ENCODE assay signal across 8 mouse cellular contexts in the genomic region with DNA sequence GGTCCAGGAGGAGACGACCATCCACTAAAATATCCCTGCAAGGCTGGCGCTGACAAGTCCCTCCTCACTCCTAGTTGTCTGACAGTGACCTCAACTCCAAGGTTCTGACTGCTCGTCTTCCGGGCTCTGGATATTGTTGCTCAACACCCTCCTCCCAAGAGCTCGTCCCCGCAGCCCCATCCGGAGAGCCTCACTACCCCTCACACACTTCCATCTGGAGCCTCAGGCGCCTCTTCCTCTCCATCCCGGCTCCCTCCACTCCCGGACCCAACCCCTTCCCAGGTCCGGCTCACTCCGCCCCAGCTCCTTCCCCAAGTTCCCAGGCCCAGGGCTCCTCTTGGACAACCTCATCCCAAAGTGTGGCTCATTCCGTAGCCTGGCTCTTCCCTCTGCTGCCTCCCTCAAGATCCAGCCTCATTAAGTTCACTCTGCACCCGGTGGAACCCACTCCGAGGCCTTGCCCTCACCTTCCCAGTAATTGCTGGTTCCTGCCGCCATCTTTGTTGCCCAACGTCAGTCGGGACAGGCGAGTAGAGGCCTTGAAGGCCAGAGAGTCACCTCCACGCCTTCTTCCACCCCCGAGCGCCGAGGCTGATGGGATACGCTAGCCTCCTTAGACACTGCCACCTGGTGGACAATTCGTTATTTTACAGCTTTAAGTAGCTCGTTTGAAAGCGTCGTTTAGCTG. TPM values are rescaled to one million over a fixed set of nuclear protein-coding genes. Genes with fewer than 3 reads are reported as not detected.
DNase-seq lines count a peak whose midpoint lies in the region; ATAC-seq and TF ChIP-seq lines count a peak whose summit lies in the region.

Gene Gosr1 (minus strand): TSS at position 527 of the 688 bp plus-strand sequence.

- WGBS in heart, embryonic 12.5 days, result under 1% methylated on average over 28 of the region's 28 CpGs
- under 1% methylated on average over 28 of the region's 28 CpGs for WGBS in kidney, postnatal 0 days
- WGBS in liver, embryonic 11.5 days, result under 1% methylated on average over 28 of the region's 28 CpGs
- under 1% methylated on average over 28 of the region's 28 CpGs for WGBS in stomach, embryonic 14.5 days

- ATAC-seq in erythroid progenitor cell, adult 5-6 weeks (replicated peaks; ENCODE audit: low FRiP score, poor library complexity, severe bottlenecking), result peak; percentile 100
- peak; percentile 95 for ATAC-seq in heart, embryonic 12.5 days (ENCODE audit: insufficient number of reproducible peaks, low FRiP score)
- ATAC-seq in kidney, postnatal 0 days (replicated peaks; ENCODE audit: low FRiP score, low read depth), result peak; percentile 96
- peak; percentile 98 for ATAC-seq in liver, embryonic 11.5 days (replicated peaks; ENCODE audit: low FRiP score)
- peak; percentile 96 for ATAC-seq in stomach, embryonic 14.5 days (ENCODE audit: insufficient number of reproducible peaks, insufficient read depth, low FRiP score, low read depth)

- peaks cover 8% of the 10 kb centered on the region; the same call in 1 of the 2 replicates for H3K27me3 ChIP-seq in heart, embryonic 12.5 days (replicated peaks)
- H3K27me3 ChIP-seq in kidney, postnatal 0 days (ENCODE audit: insufficient read depth, low read length), result no peaks in the 10 kb centered on the region
- H3K27me3 ChIP-seq in liver, embryonic 11.5 days (replicated peaks; ENCODE audit: control insufficient read depth, insufficient read depth, low read length), result no peaks in the 10 kb centered on the region
- H3K27me3 ChIP-seq in stomach, embryonic 14.5 days (ENCODE audit: control insufficient read depth, insufficient read depth, low read length), result no peaks in the 10 kb centered on the region

- H3K9me3 ChIP-seq in heart, embryonic 12.5 days (replicated peaks), result no peaks in the 10 kb centered on the region
- no peaks in the 10 kb centered on the region for H3K9me3 ChIP-seq in kidney, postnatal 0 days (replicated peaks; ENCODE audit: low read length)
- H3K9me3 ChIP-seq in liver, embryonic 11.5 days (ENCODE audit: control insufficient read depth, low read length), result no peaks in the 10 kb centered on the region
- no peaks in the 10 kb centered on the region for H3K9me3 ChIP-seq in stomach, embryonic 14.5 days (ENCODE audit: control insufficient read depth, low read depth, low read length)

- peak within 1 kb of the TSS; percentile 82 for H3K4me2 ChIP-seq in heart, embryonic 12.5 days
- H3K4me2 ChIP-seq in kidney, postnatal 0 days (ENCODE audit: low read length), result peak within 1 kb of the TSS; percentile 87
- H3K4me2 ChIP-seq in liver, embryonic 11.5 days, result peak within 1 kb of the TSS; percentile 65
- H3K4me2 ChIP-seq in stomach, embryonic 14.5 days (replicated peaks; ENCODE audit: low read depth, low read length), result peak within 1 kb of the TSS; percentile 72

- TF ChIP-seq CTCF in kidney, postnatal 0 days (IDR thresholded peaks at IDR 0.05; ENCODE audit: low read depth), result peak; percentile 97

- H3K9ac ChIP-seq in heart, embryonic 12.5 days, result peak within 1 kb of the TSS; percentile 96
- peak within 1 kb of the TSS; percentile 96 for H3K9ac ChIP-seq in kidney, postnatal 0 days (ENCODE audit: low read depth, low read length)
- H3K9ac ChIP-seq in liver, embryonic 11.5 days (ENCODE audit: low read depth, low read length), result peak within 1 kb of the TSS; percentile 95
- H3K9ac ChIP-seq in stomach, embryonic 14.5 days (replicated peaks; ENCODE audit: low read depth, low read length), result peak within 1 kb of the TSS; percentile 87

- DNase-seq in CD4-positive helper T cell, adult 2 months (ENCODE audit: low read depth, low spot score), result peak; percentile 95
- DNase-seq in brain, embryonic 18.5 days (ENCODE audit: low read depth, low spot score), result peak; percentile 93
- DNase-seq in kidney, postnatal 0 days (ENCODE audit: low spot score), result peak; percentile 99
- peak; percentile 83 for DNase-seq in liver, embryonic 11.5 days (ENCODE audit: low spot score)
- DNase-seq in naive thymus-derived CD4-positive, alpha-beta T cell, adult 2 months (ENCODE audit: low read depth), result peak; percentile 98

- H3K4me3 ChIP-seq in heart, embryonic 12.5 days, result peak within 1 kb of the TSS; percentile 83
- H3K4me3 ChIP-seq in kidney, postnatal 0 days (replicated peaks; ENCODE audit: low read depth, low read length), result peak within 1 kb of the TSS; percentile 95
- peak within 1 kb of the TSS; percentile 96 for H3K4me3 ChIP-seq in liver, embryonic 11.5 days (ENCODE audit: low read depth, low read length)
- peak within 1 kb of the TSS; percentile 93 for H3K4me3 ChIP-seq in stomach, embryonic 14.5 days (ENCODE audit: low read depth, low read length)

- H3K27ac ChIP-seq in heart, embryonic 12.5 days (ENCODE audit: poor library complexity, severe bottlenecking), result peak within 1 kb of the TSS; percentile 90
- peak within 1 kb of the TSS; percentile 91 for H3K27ac ChIP-seq in kidney, postnatal 0 days
- H3K27ac ChIP-seq in liver, embryonic 11.5 days (ENCODE audit: low read depth, low read length), result peak within 1 kb of the TSS; percentile 58
- peak within 1 kb of the TSS; percentile 77 for H3K27ac ChIP-seq in stomach, embryonic 14.5 days (ENCODE audit: low read length)

- H3K4me1 ChIP-seq in heart, embryonic 12.5 days (replicated peaks), result no peaks in the 10 kb centered on the region
- H3K4me1 ChIP-seq in kidney, postnatal 0 days (replicated peaks; ENCODE audit: insufficient read depth, low read length), result 0 out of 2 replicates have a peak, but pooled peaks cover 3% of the 10 kb centered on the region
- no peaks in the 10 kb centered on the region for H3K4me1 ChIP-seq in liver, embryonic 11.5 days (replicated peaks; ENCODE audit: control insufficient read depth, insufficient read depth, low read length)
- H3K4me1 ChIP-seq in stomach, embryonic 14.5 days (ENCODE audit: control insufficient read depth, insufficient read depth, low read length), result peaks cover 2% of the 10 kb centered on the region; the same call in 1 of the 2 replicates

- peaks cover 23% of the 10 kb centered on the region for H3K36me3 ChIP-seq in heart, embryonic 12.5 days
- peaks cover 12% of the 10 kb centered on the region; the same call in 1 of the 2 replicates for H3K36me3 ChIP-seq in kidney, postnatal 0 days (ENCODE audit: insufficient read depth, low read length)
- peaks cover 8% of the 10 kb centered on the region for H3K36me3 ChIP-seq in liver, embryonic 11.5 days (ENCODE audit: control insufficient read depth, insufficient read depth, low read length)
- peaks cover 17% of the 10 kb centered on the region; the same call in 1 of the 2 replicates for H3K36me3 ChIP-seq in stomach, embryonic 14.5 days (ENCODE audit: control insufficient read depth, insufficient read depth, low read length)

RNA-seq across cellular contexts. Expression of gene Gosr1, which starts in this region (rescaled TPM):
- total RNA-seq in erythroid progenitor cell, adult 5-6 weeks (2015; ENCODE audit: low replicate concordance), result 6.8 and 13.0 TPM in 2 replicates
- 7.7 and 66.6 TPM in 2 replicates for total RNA-seq in erythroid progenitor cell, adult 5-6 weeks (2017; ENCODE audit: low replicate concordance)
- 18.3 and 21.6 TPM in 2 replicates for polyA plus RNA-seq in heart, embryonic 12.5 days (2016; fragmentation: Nextera tagmentation; extraction: Ambion mirVana)
- 23.9 and 25.4 TPM in 2 replicates for polyA plus RNA-seq in kidney, postnatal 0 days (2015; fragmentation: Nextera tagmentation; extraction: Ambion mirVana)
- polyA plus RNA-seq in liver, embryonic 11.5 days (2014; fragmentation: Nextera tagmentation; extraction: Ambion mirVana), result 24.4 and 27.3 TPM in 2 replicates
- polyA plus RNA-seq in stomach, embryonic 14.5 days (2014; fragmentation: Nextera tagmentation; extraction: Ambion mirVana), result 33.5 and 39.2 TPM in 2 replicates

Comparison
In these comparisons a context has a peak if more than half of its experiments do, and no peak if none do; other contexts are left out.
1. Peak in every context shown above with its lines: DNase-seq, ATAC-seq, H3K4me3 ChIP-seq and H3K27ac ChIP-seq.